Mouse (Mus musculus) frontal cortex, postnatal 25 days (tissue): ENCODE data around the gene Mmp19.

Source experiments
- DNase-seq, 2 experiments: peaks; one replicate each; pipeline ENCODE4 v3.0.0; 2022; ENCODE audit warnings: low spot score in 2 of 2

Mmp19 gene

GRCm38 (mm10) chr10:128790398-128791124, at the start of gene Mmp19:
Gene Mmp19, plus strand, starts transcription at chr10:128790910.
- no peak for DNase-seq

- no peak for DNase-seq
These were observed 48.1 kb upstream of the Mmp19 start for GRCm38 (mm10) chr10:128742616-128743015.

- no peak for DNase-seq
These were observed 47.5 kb upstream of the Mmp19 start for GRCm38 (mm10) chr10:128743235-128743634.

GRCm38 (mm10) chr10:128743791-128744191, 46.9 kb upstream of the Mmp19 start:
- peak; percentile 17 to 20 for DNase-seq

GRCm38 (mm10) chr10:128744211-128744610, 46.5 kb upstream of the Mmp19 start:
- no peak for DNase-seq

GRCm38 (mm10) chr10:128744680-128745601, 45.8 kb upstream of the Mmp19 start, which contains the start of gene Dgka:
Gene Dgka, minus strand, starts transcription at chr10:128744855.
- DNase-seq = no peak

GRCm38 (mm10) chr10:128745946-128746613, 44.6 kb upstream of the Mmp19 start:
- no peak for DNase-seq

- no peak for DNase-seq
These were observed 43.6 kb upstream of the Mmp19 start for GRCm38 (mm10) chr10:128746972-128747645.

- DNase-seq = peak; percentile 37 to 44
These were observed 43.0 kb upstream of the Mmp19 start, which contains the start of gene Pym1 for GRCm38 (mm10) chr10:128747646-128748251. Gene Pym1, plus strand, starts transcription at chr10:128747889.

- peak; percentile 64 for DNase-seq
These were observed 42.4 kb upstream of the Mmp19 start for GRCm38 (mm10) chr10:128748252-128748864.

- DNase-seq = no peak
These were observed 17.8 kb upstream of the Mmp19 start for GRCm38 (mm10) chr10:128772895-128773294.

GRCm38 (mm10) chr10:128773685-128774084, 17.0 kb upstream of the Mmp19 start:
- no peak for DNase-seq

- DNase-seq = no peak
These were observed 12.3 kb upstream of the Mmp19 start for GRCm38 (mm10) chr10:128778441-128778840.

GRCm38 (mm10) chr10:128779011-128779795, 11.5 kb upstream of the Mmp19 start:
- DNase-seq = no peak

- DNase-seq = no peak
These were observed 10.5 kb upstream of the Mmp19 start for GRCm38 (mm10) chr10:128780200-128780599.

GRCm38 (mm10) chr10:128792041-128792440, 1.3 kb downstream of the Mmp19 start:
- DNase-seq = no peak

- no peak for DNase-seq
These were observed 2.5 kb downstream of the Mmp19 start for GRCm38 (mm10) chr10:128793258-128793657.

GRCm38 (mm10) chr10:128794391-128794790, 3.7 kb downstream of the Mmp19 start:
- no peak for DNase-seq

GRCm38 (mm10) chr10:128795581-128795980, 4.9 kb downstream of the Mmp19 start:
- no peak for DNase-seq

- DNase-seq = no peak
These were observed 8.0 kb downstream of the Mmp19 start for GRCm38 (mm10) chr10:128798676-128799075.
